Mouse (Mus musculus): ENCODE measurements around the gene Actg2. TPM values are rescaled to one million over a fixed set of nuclear protein-coding genes. Genes with fewer than 3 reads are reported as not detected.

Gene Actg2
- polyA plus RNA-seq, 1 experiment from 2014 or later = 4.4 TPM

GRCm38 (mm10) chr6:83496009-83496752 lies 39.9 kb downstream of the Actg2 start:
- H3K36me3 ChIP-seq = peaks cover 31% of the 10 kb centered on the region

GRCm38 (mm10) chr6:83490622-83491021 lies 45.4 kb downstream of the Actg2 start:
- Histone ChIP-seq H3K9ac (no peak overlapping the region), H3K27ac (no peak overlapping the region), H3K9me3 (no peaks in the 10 kb centered on the region), H3K4me2 (replicated peaks) (no peak overlapping the region), H3K4me3 (no peak overlapping the region), H3K4me1 (no peaks in the 10 kb centered on the region), H3K27me3 (no peaks in the 10 kb centered on the region), H3K36me3 (peaks cover 58% of the 10 kb centered on the region)
- ATAC-seq (ENCODE audit: insufficient number of reproducible peaks, insufficient read depth, low FRiP score, low TSS enrichment) = no peak
- 73% methylated on average over 4 of the region's 4 CpGs for WGBS

More at GRCm38 (mm10) chr6:83496009-83496752, 39.9 kb downstream of the Actg2 start:
- Histone ChIP-seq H3K4me2 (replicated peaks) (no peak overlapping the region), H3K4me1 (no peaks in the 10 kb centered on the region), H3K27me3 (no peaks in the 10 kb centered on the region), H3K4me3 (no peak overlapping the region), H3K9ac (no peak overlapping the region), H3K27ac (no peak overlapping the region), H3K9me3 (no peaks in the 10 kb centered on the region)
- 86% methylated on average over 9 of the region's 9 CpGs for WGBS
- no peak for ATAC-seq (ENCODE audit: insufficient number of reproducible peaks, insufficient read depth, low FRiP score, low TSS enrichment)

- 66% methylated on average over 5 of the region's 5 CpGs for WGBS
- 0 out of 2 replicates have a peak overlapping the region, but pooled peaks have one; percentile 54 for H3K27ac ChIP-seq
- H3K36me3 ChIP-seq = peaks cover 58% of the 10 kb centered on the region
These were observed 47.9 kb downstream of the Actg2 start for GRCm38 (mm10) chr6:83488200-83488599.

GRCm38 (mm10) chr6:83487298-83487697 lies 48.8 kb downstream of the Actg2 start:
- WGBS = 86% methylated on average over 4 of the region's 4 CpGs
- no peaks in the 10 kb centered on the region for H3K27me3 ChIP-seq
- H3K9me3 ChIP-seq = no peaks in the 10 kb centered on the region
- H3K4me3 ChIP-seq = no peak overlapping the region
- no peak overlapping the region for H3K27ac ChIP-seq
- ATAC-seq (ENCODE audit: insufficient number of reproducible peaks, insufficient read depth, low FRiP score, low TSS enrichment) = no peak
- no peak overlapping the region; the same call in 1 of the 2 replicates for H3K9ac ChIP-seq
- no peaks in the 10 kb centered on the region for H3K4me1 ChIP-seq
- H3K4me2 ChIP-seq (replicated peaks) = no peak overlapping the region
- H3K36me3 ChIP-seq = peaks cover 59% of the 10 kb centered on the region

More at GRCm38 (mm10) chr6:83488200-83488599, 47.9 kb downstream of the Actg2 start:
- ATAC-seq (ENCODE audit: insufficient number of reproducible peaks, insufficient read depth, low FRiP score, low TSS enrichment) = no peak
- no peaks in the 10 kb centered on the region for H3K9me3 ChIP-seq
- no peaks in the 10 kb centered on the region for H3K4me1 ChIP-seq
- H3K27me3 ChIP-seq = no peaks in the 10 kb centered on the region
- H3K4me3 ChIP-seq = no peak overlapping the region
- H3K9ac ChIP-seq = no peak overlapping the region
- H3K4me2 ChIP-seq (replicated peaks) = no peak overlapping the region

- no peak for ATAC-seq (ENCODE audit: insufficient number of reproducible peaks, insufficient read depth, low FRiP score, low TSS enrichment)
- H3K27ac ChIP-seq = no peak overlapping the region
- H3K36me3 ChIP-seq = peaks cover 71% of the 10 kb centered on the region
- no peaks in the 10 kb centered on the region for H3K9me3 ChIP-seq
- H3K4me2 ChIP-seq (replicated peaks) = no peak overlapping the region
- no peak overlapping the region for H3K9ac ChIP-seq
- H3K27me3 ChIP-seq = no peaks in the 10 kb centered on the region
- WGBS = 54% methylated on average over 4 of the region's 4 CpGs
- no peaks in the 10 kb centered on the region for H3K4me1 ChIP-seq
- H3K4me3 ChIP-seq = no peak overlapping the region
These were observed 50.2 kb downstream of the Actg2 start for GRCm38 (mm10) chr6:83485854-83486253.

GRCm38 (mm10) chr6:83483776-83484175 lies 52.3 kb downstream of the Actg2 start:
- no peaks in the 10 kb centered on the region for H3K9me3 ChIP-seq
- no peak overlapping the region for H3K27ac ChIP-seq
- H3K4me3 ChIP-seq = no peak overlapping the region
- H3K27me3 ChIP-seq = no peaks in the 10 kb centered on the region
- H3K4me1 ChIP-seq = no peaks in the 10 kb centered on the region
- H3K4me2 ChIP-seq (replicated peaks) = no peak overlapping the region
- no peak overlapping the region for H3K9ac ChIP-seq
- WGBS = 90% methylated on average over 7 of the region's 7 CpGs
- H3K36me3 ChIP-seq = peaks cover 74% of the 10 kb centered on the region
- no peak for ATAC-seq (ENCODE audit: insufficient number of reproducible peaks, insufficient read depth, low FRiP score, low TSS enrichment)

GRCm38 (mm10) chr6:83482418-83483085 lies 53.5 kb downstream of the Actg2 start:
- H3K4me1 ChIP-seq = no peaks in the 10 kb centered on the region
- no peak overlapping the region for H3K9ac ChIP-seq
- peaks cover 68% of the 10 kb centered on the region for H3K36me3 ChIP-seq
- no peak overlapping the region for H3K4me3 ChIP-seq
- ATAC-seq (ENCODE audit: insufficient number of reproducible peaks, insufficient read depth, low FRiP score, low TSS enrichment) = no peak
- H3K4me2 ChIP-seq (replicated peaks) = no peak overlapping the region
- H3K27me3 ChIP-seq = no peaks in the 10 kb centered on the region
- WGBS = 71% methylated on average over 10 of the region's 10 CpGs
- no peaks in the 10 kb centered on the region for H3K9me3 ChIP-seq
- no peak overlapping the region for H3K27ac ChIP-seq

GRCm38 (mm10) chr6:83480019-83480655 lies 55.9 kb downstream of the Actg2 start:
- ATAC-seq (ENCODE audit: insufficient number of reproducible peaks, insufficient read depth, low FRiP score, low TSS enrichment) = no peak
- Histone ChIP-seq H3K27me3 (no peaks in the 10 kb centered on the region), H3K4me3 (no peak overlapping the region), H3K4me1 (no peaks in the 10 kb centered on the region), H3K27ac (no peak overlapping the region), H3K9me3 (no peaks in the 10 kb centered on the region), H3K9ac (no peak overlapping the region), H3K36me3 (peaks cover 51% of the 10 kb centered on the region), H3K4me2 (replicated peaks) (no peak overlapping the region)
- WGBS = 85% methylated on average over 6 of the region's 6 CpGs

- H3K9me3 ChIP-seq = no peaks in the 10 kb centered on the region
- H3K4me1 ChIP-seq = no peaks in the 10 kb centered on the region
- no peak overlapping the region for H3K27ac ChIP-seq
- H3K9ac ChIP-seq = no peak overlapping the region
- peaks cover 43% of the 10 kb centered on the region for H3K36me3 ChIP-seq
- no peaks in the 10 kb centered on the region for H3K27me3 ChIP-seq
- H3K4me3 ChIP-seq = no peak overlapping the region
- WGBS = 74% methylated on average over 2 of the region's 2 CpGs
- no peak overlapping the region for H3K4me2 ChIP-seq (replicated peaks)
- no peak for ATAC-seq (ENCODE audit: insufficient number of reproducible peaks, insufficient read depth, low FRiP score, low TSS enrichment)
These were observed 56.9 kb downstream of the Actg2 start for GRCm38 (mm10) chr6:83479193-83479592.

- 90% methylated on average over 7 of the region's 7 CpGs for WGBS
- Histone ChIP-seq H3K36me3 (peaks cover 43% of the 10 kb centered on the region), H3K9ac (no peak overlapping the region), H3K4me1 (no peaks in the 10 kb centered on the region), H3K4me3 (no peak overlapping the region), H3K27me3 (no peaks in the 10 kb centered on the region), H3K27ac (no peak overlapping the region), H3K4me2 (replicated peaks) (no peak overlapping the region), H3K9me3 (no peaks in the 10 kb centered on the region)
- ATAC-seq (ENCODE audit: insufficient number of reproducible peaks, insufficient read depth, low FRiP score, low TSS enrichment) = no peak
These were observed 57.4 kb downstream of the Actg2 start for GRCm38 (mm10) chr6:83478628-83479027.

- Histone ChIP-seq H3K27me3 (no peaks in the 10 kb centered on the region), H3K9me3 (no peaks in the 10 kb centered on the region), H3K4me1 (no peaks in the 10 kb centered on the region), H3K9ac (no peak overlapping the region), H3K4me3 (no peak overlapping the region), H3K36me3 (peaks cover 43% of the 10 kb centered on the region), H3K4me2 (replicated peaks) (no peak overlapping the region), H3K27ac (no peak overlapping the region)
- no peak for ATAC-seq (ENCODE audit: insufficient number of reproducible peaks, insufficient read depth, low FRiP score, low TSS enrichment)
- WGBS = 64% methylated on average over 4 of the region's 4 CpGs
These were observed 57.8 kb downstream of the Actg2 start for GRCm38 (mm10) chr6:83478217-83478616.

- no peak overlapping the region for H3K9ac ChIP-seq
- peaks cover 21% of the 10 kb centered on the region for H3K36me3 ChIP-seq
- no peak overlapping the region for H3K4me3 ChIP-seq
- no peak for ATAC-seq (ENCODE audit: insufficient number of reproducible peaks, insufficient read depth, low FRiP score, low TSS enrichment)
- 70% methylated on average over 7 of the region's 7 CpGs for WGBS
- no peak overlapping the region for H3K4me2 ChIP-seq (replicated peaks)
- H3K9me3 ChIP-seq = no peaks in the 10 kb centered on the region
- no peaks in the 10 kb centered on the region for H3K4me1 ChIP-seq
- no peak overlapping the region for H3K27ac ChIP-seq
- no peaks in the 10 kb centered on the region for H3K27me3 ChIP-seq
These were observed 60.6 kb downstream of the Actg2 start for GRCm38 (mm10) chr6:83475431-83475830.

Measured in embryonic facial prominence, embryonic 12.5 days (tissue).